9 mouse cellular contexts compared by ENCODE assay signal in the genomic region with DNA sequence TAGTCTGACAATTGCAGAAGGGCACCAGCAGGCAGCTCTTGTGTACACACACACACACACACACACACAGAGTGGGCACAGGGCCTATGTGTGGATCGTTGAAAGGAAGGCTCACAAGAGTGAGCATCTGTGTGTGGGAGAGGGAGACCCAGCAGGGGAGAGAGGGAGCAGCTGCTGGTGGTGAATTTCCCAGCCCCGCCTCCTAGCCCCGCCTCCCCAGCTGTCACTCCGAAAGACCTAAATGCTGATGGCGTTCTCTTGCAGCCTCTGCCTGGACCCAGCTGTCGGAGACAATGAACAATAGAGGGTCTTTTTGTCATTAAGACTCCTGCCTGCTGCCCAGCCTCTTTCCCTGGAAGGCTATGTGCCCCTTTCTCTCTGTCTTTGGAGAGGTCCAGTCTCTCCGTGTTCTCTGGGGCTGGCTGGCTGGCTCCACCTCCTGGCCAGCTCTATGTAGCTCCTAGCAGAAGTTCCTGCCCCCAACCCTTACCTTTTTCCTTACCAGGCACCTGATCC. TPM values are rescaled to one million over a fixed set of nuclear protein-coding genes. Genes with fewer than 3 reads are reported as not detected.
DNase-seq lines count a peak whose midpoint lies in the region; ATAC-seq and TF ChIP-seq lines count a peak whose summit lies in the region.
"Had no signal": no experiment of that assay in that cellular context is flagged by ENCODE, and none has a peak within 500 bp of the region (broad histone marks: within the 10 kb centered on the region; RNA-seq: fewer than 3 reads in every experiment).

No protein-coding gene starts in this region.

- no peak for TF ChIP-seq POLR2A in kidney, adult 2 months (IDR thresholded peaks at IDR 0.05; ENCODE audit: low read depth, low read length)

- no peaks in the 10 kb centered on the region for H3K36me3 ChIP-seq in kidney, adult 2 months (ENCODE audit: control insufficient read depth, insufficient read depth, low read length)
- no peaks in the 10 kb centered on the region for H3K36me3 ChIP-seq in limb, embryonic 10.5 days
- no peaks in the 10 kb centered on the region for H3K36me3 ChIP-seq in midbrain, embryonic 15.5 days (replicated peaks)
- no peaks in the 10 kb centered on the region for H3K36me3 ChIP-seq in stomach, postnatal 0 days (ENCODE audit: control insufficient read depth, insufficient read depth, low read length)
- H3K36me3 ChIP-seq: G1E had no signal

- H3K27ac ChIP-seq in kidney, adult 2 months (ENCODE audit: insufficient read depth, low read depth, low read length) = no peak overlapping the region
- H3K27ac ChIP-seq in limb, embryonic 10.5 days = peak overlapping the region; percentile 39; the same call in 1 of the 2 replicates
- peak overlapping the region; percentile 90 for H3K27ac ChIP-seq in midbrain, embryonic 15.5 days
- H3K27ac ChIP-seq in stomach, postnatal 0 days (replicated peaks) = no peak overlapping the region

- H3K9ac ChIP-seq in midbrain, embryonic 15.5 days = peak overlapping the region; percentile 40; the same call in 1 of the 2 replicates
- H3K9ac ChIP-seq in stomach, postnatal 0 days (ENCODE audit: low read length) = peak overlapping the region; percentile 23; the same call in 1 of the 2 replicates

- 0 out of 2 replicates have a peak, but pooled peaks have one; percentile 26 for TF ChIP-seq CTCF in kidney, adult 2 months (conservative IDR thresholded peaks at IDR 0.05; ENCODE audit: insufficient read depth, insufficient read length, low read depth, low read length)
- peak; percentile 59 for TF ChIP-seq CTCF in stomach, postnatal 0 days (IDR thresholded peaks at IDR 0.05; ENCODE audit: low read depth)

- intact Hi-C loops in heart, postnatal 25 days (cut with DNase I) = no loop called here

- ATAC-seq in common myeloid progenitor, adult 5-6 weeks (replicated peaks; ENCODE audit: low read depth, poor library complexity, severe bottlenecking) = peak; percentile 48
- peak; percentile 81 for ATAC-seq in midbrain, embryonic 15.5 days (replicated peaks)
- peak; percentile 44; the same call in 1 of the 2 replicates for ATAC-seq in stomach, postnatal 0 days (ENCODE audit: low FRiP score, low TSS enrichment)

- no peaks in the 10 kb centered on the region for H3K9me3 ChIP-seq in limb, embryonic 10.5 days (replicated peaks)
- H3K9me3 ChIP-seq in midbrain, embryonic 15.5 days = no peaks in the 10 kb centered on the region
- H3K9me3 ChIP-seq in stomach, postnatal 0 days (ENCODE audit: control insufficient read depth, low read length) = no peaks in the 10 kb centered on the region

- H3K27me3 ChIP-seq in kidney, adult 2 months (replicated peaks; ENCODE audit: control insufficient read depth, insufficient read depth, low read length) = no peaks in the 10 kb centered on the region
- peaks cover 71% of the 10 kb centered on the region for H3K27me3 ChIP-seq in limb, embryonic 10.5 days (ENCODE audit: low read depth, poor library complexity, severe bottlenecking)
- no peaks in the 10 kb centered on the region; the same call in 1 of the 2 replicates for H3K27me3 ChIP-seq in midbrain, embryonic 15.5 days (replicated peaks)
- H3K27me3 ChIP-seq in stomach, postnatal 0 days (ENCODE audit: control insufficient read depth, insufficient read depth, low read length) = peaks cover 11% of the 10 kb centered on the region

- no peaks in the 10 kb centered on the region for H3K4me1 ChIP-seq in kidney, adult 2 months (ENCODE audit: control insufficient read depth, insufficient read depth, low read length)
- peaks cover 36% of the 10 kb centered on the region for H3K4me1 ChIP-seq in limb, embryonic 10.5 days
- peaks cover 55% of the 10 kb centered on the region for H3K4me1 ChIP-seq in midbrain, embryonic 15.5 days
- no peaks in the 10 kb centered on the region; the same call in 1 of the 2 replicates for H3K4me1 ChIP-seq in stomach, postnatal 0 days (replicated peaks; ENCODE audit: control insufficient read depth, insufficient read depth)

- H3K4me2 ChIP-seq in midbrain, embryonic 15.5 days = peak overlapping the region; percentile 72
- peak overlapping the region; percentile 51 for H3K4me2 ChIP-seq in stomach, postnatal 0 days (replicated peaks; ENCODE audit: low read depth)

- peak; percentile 93 for DNase-seq in heart, adult 11 months
- DNase-seq in heart, postnatal 25 days (ENCODE audit: low spot score) = no peak
- DNase-seq in heart, adult 18-20 months = peak; percentile 33 to 67
- DNase-seq in kidney, adult 2 months = peak; percentile 14
- DNase-seq in limb, embryonic 10.5 days (ENCODE audit: low spot score) = peak; percentile 56
- DNase-seq in stomach, postnatal 0 days (ENCODE audit: low spot score) = peak; percentile 61

- peak overlapping the region; percentile 43 for H3K4me3 ChIP-seq in kidney, adult 2 months (ENCODE audit: insufficient read depth, low read depth, low read length)
- H3K4me3 ChIP-seq in limb, embryonic 10.5 days = peak overlapping the region; percentile 46
- peak overlapping the region; percentile 35 for H3K4me3 ChIP-seq in midbrain, embryonic 15.5 days
- H3K4me3 ChIP-seq in stomach, postnatal 0 days (ENCODE audit: low read depth, low read length) = peak overlapping the region; percentile 34

- 5% methylated on average over 7 of the region's 7 CpGs for WGBS in kidney, adult 2 months
- WGBS in limb, embryonic 10.5 days = under 1% methylated on average over 7 of the region's 7 CpGs
- 0% methylated on average over 7 of the region's 7 CpGs for WGBS in midbrain, embryonic 15.5 days
- 0% methylated on average over 7 of the region's 7 CpGs for WGBS in stomach, postnatal 0 days

- TF ChIP-seq EP300 in stomach, postnatal 0 days (optimal IDR thresholded peaks at IDR 0.05) = no peak

RNA-seq across cellular contexts. Expression of a gene that starts 0.5 kb away (rescaled TPM):
- total RNA-seq in heart, postnatal 25 days (2021) = not detected
- not detected in 2 replicates for total RNA-seq in common myeloid progenitor, adult 5-6 weeks (2017)
- total RNA-seq in heart, adult 18-20 months (2021) = not detected
- 0.12 and 0.13 TPM in 2 replicates for polyA plus RNA-seq in kidney, adult 2 months (2012; rRNA removed)
- polyA plus RNA-seq in limb, embryonic 10.5 days (2016; fragmentation: Nextera tagmentation; extraction: Ambion mirVana) = 0.14 TPM in 1 of 2 replicates, not detected in the other
- polyA plus RNA-seq in midbrain, embryonic 15.5 days (2015; fragmentation: Nextera tagmentation; extraction: Ambion mirVana) = 21.4 and 28.4 TPM in 2 replicates
- 0.44 and 0.74 TPM in 2 replicates for polyA plus RNA-seq in stomach, postnatal 0 days (2015; fragmentation: Nextera tagmentation; extraction: Ambion mirVana)
- polyA plus RNA-seq: G1E had no signal

RNA-seq across cellular contexts. Expression of a gene that starts 3.4 kb away (rescaled TPM):
- not detected for total RNA-seq in heart, postnatal 25 days (2021)
- total RNA-seq in common myeloid progenitor, adult 5-6 weeks (2017) = not detected in 2 replicates
- total RNA-seq in heart, adult 18-20 months (2021) = not detected
- not detected in 2 replicates for polyA plus RNA-seq in kidney, adult 2 months (2012; rRNA removed)
- polyA plus RNA-seq in limb, embryonic 10.5 days (2016; fragmentation: Nextera tagmentation; extraction: Ambion mirVana) = not detected in 2 replicates
- not detected in 2 replicates for polyA plus RNA-seq in midbrain, embryonic 15.5 days (2015; fragmentation: Nextera tagmentation; extraction: Ambion mirVana)
- polyA plus RNA-seq in stomach, postnatal 0 days (2015; fragmentation: Nextera tagmentation; extraction: Ambion mirVana) = 0.08 TPM in 1 of 2 replicates, not detected in the other
- polyA plus RNA-seq: G1E had no signal

RNA-seq across cellular contexts. Expression of a gene that starts 30.1 kb away (rescaled TPM):
- under 1 TPM; 0.13 to 0.25 TPM for total RNA-seq in heart, postnatal 25 days (2021)
- not detected in 2 replicates for total RNA-seq in common myeloid progenitor, adult 5-6 weeks (2017)
- 1 to 10 TPM in 1 of 2 experiments, under 1 TPM in 1; 0.42 to 1.3 TPM for total RNA-seq in heart, adult 18-20 months (2021)
- 0.38 and 0.42 TPM in 2 replicates for polyA plus RNA-seq in kidney, adult 2 months (2012; rRNA removed)
- 0.13 TPM in 1 of 2 replicates, not detected in the other for polyA plus RNA-seq in limb, embryonic 10.5 days (2016; fragmentation: Nextera tagmentation; extraction: Ambion mirVana)
- 0.40 and 0.46 TPM in 2 replicates for polyA plus RNA-seq in midbrain, embryonic 15.5 days (2015; fragmentation: Nextera tagmentation; extraction: Ambion mirVana)
- 0.35 and 0.58 TPM in 2 replicates for polyA plus RNA-seq in stomach, postnatal 0 days (2015; fragmentation: Nextera tagmentation; extraction: Ambion mirVana)
- total RNA-seq: G1E had no signal
- polyA plus RNA-seq: G1E had no signal

RNA-seq across cellular contexts. Expression of a gene that starts 55.7 kb away (rescaled TPM):
- 1 to 10 TPM; 6.4 to 9.7 TPM for total RNA-seq in heart, postnatal 25 days (2021)
- not detected in 2 replicates for total RNA-seq in common myeloid progenitor, adult 5-6 weeks (2017)
- 1 to 10 TPM; 5.1 to 7.5 TPM for total RNA-seq in heart, adult 18-20 months (2021)
- polyA plus RNA-seq in kidney, adult 2 months (2012; rRNA removed) = 241 and 285 TPM in 2 replicates
- 40.7 and 50.1 TPM in 2 replicates for polyA plus RNA-seq in limb, embryonic 10.5 days (2016; fragmentation: Nextera tagmentation; extraction: Ambion mirVana)
- 9.3 and 9.4 TPM in 2 replicates for polyA plus RNA-seq in midbrain, embryonic 15.5 days (2015; fragmentation: Nextera tagmentation; extraction: Ambion mirVana)
- 10.8 and 11.2 TPM in 2 replicates for polyA plus RNA-seq in stomach, postnatal 0 days (2015; fragmentation: Nextera tagmentation; extraction: Ambion mirVana)
- polyA plus RNA-seq: G1E had no signal

Comparison
In these comparisons a context has a peak if more than half of its experiments do, and no peak if none do; other contexts are left out.
1. H3K27ac ChIP-seq: peak in limb, embryonic 10.5 days (single experiment) and midbrain, embryonic 15.5 days (single experiment); none in kidney, adult 2 months (single experiment) and stomach, postnatal 0 days (single experiment).
2. RNA of a gene that starts 0.5 kb away (polyA plus RNA-seq): 21.4 to 28.4 TPM in midbrain, embryonic 15.5 days; 0.44 to 0.74 TPM in stomach, postnatal 0 days, 0.14 TPM in limb, embryonic 10.5 days and 0.12 to 0.13 TPM in kidney, adult 2 months; every median in the first group is over 10 times any median in the second.
3. Peak in every context shown above with its lines, with median percentiles within 50 percentile points of each other: ATAC-seq and H3K4me3 ChIP-seq.